Mouse (Mus musculus) spleen, postnatal 36 days (tissue): ENCODE data around the gene Cd209b.
A peak's percentile ranks its signal among the peaks of the same experiment; 100 is the strongest.

ENCODE experiments used
- DNase-seq, 2 experiments: peaks; one replicate each; pipeline ENCODE4 v3.0.0; 2022; ENCODE audit warnings: low spot score in 2 of 2, mixed read lengths in 1 of 2

Gene Cd209b

GRCm38 (mm10) chr8:3926744-3927143 is at the start of gene Cd209b:
Cd209b (minus strand) TSS chr8:3926844.
- DNase-seq, result no peak

DNA sequence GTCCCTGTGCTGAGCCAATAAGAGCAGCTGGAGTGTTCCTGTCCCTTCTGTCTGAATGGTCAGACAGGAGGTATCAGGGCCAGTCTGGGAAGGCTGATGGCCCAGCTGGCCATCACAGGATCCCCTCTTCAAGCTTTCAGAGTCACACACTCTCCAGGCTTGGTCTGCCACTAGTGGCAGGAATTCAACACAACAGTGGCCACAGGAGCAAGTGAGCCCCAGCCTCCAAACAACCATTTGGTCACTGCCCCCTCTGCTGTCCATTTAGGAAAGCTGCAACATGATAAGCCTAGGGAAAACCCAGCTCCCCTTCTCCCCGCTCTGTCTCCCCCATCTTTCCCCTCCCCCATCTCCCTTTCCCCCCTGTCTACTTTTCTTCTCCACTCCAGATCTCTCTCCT is 29.4 kb upstream of the Cd209b start:
- DNase-seq, result peak in 1 of 2 experiments; percentile 12

- DNase-seq, result no peak
These were observed 28.0 kb upstream of the Cd209b start, which contains the start of gene Cd209c for GRCm38 (mm10) chr8:3954646-3955045. Cd209c (minus strand) TSS chr8:3954746.

DNA sequence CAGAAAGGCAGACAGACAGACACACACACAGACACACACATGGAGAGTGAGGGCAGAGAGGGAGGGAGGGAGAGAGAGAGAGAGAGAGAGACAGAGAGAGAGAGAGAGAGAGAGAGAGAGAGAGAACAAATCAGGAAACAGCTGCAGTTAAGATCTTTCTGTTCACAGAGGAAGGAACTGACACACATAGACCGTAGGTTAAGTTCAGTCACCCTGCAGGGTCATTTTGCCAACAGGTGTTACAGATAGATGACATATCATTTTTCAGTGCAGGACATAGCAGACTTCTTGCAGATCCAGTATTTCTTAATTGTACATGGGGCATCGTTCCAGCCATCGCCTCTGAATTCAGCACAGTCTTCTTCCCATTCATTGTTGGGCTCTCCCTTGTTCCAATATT is 13.4 kb upstream of the Cd209b start:
- DNase-seq, result no peak

- no peak for DNase-seq
These were observed 48.2 kb downstream of the Cd209b start, which contains the start of gene Cd209d for GRCm38 (mm10) chr8:3878455-3878854. Cd209d (minus strand) TSS chr8:3878555.

DNA sequence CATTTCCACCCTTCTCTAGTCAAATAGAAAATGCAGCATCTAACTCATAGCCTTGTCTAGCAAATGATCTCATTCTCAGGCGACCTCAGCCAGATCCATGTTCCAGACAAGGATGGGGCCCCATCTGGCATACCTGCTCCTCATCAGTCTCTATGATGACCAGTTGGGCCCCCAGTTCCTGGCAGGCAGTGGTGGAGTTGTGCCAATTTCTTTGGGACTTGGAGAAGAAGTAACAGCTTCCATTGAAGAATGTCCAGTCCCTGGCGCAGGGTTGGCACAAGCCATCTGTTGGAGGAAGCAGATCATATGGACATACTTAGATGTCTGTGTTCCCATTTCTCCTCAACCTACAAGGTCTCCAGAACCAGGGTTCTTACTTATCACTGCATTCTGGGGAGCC is 50.5 kb downstream of the Cd209b start:
- no peak for DNase-seq
